Mouse (Mus musculus) intestine, postnatal 0 days (tissue): ENCODE results near the gene Unc5cl. TPM values are rescaled to one million over a fixed set of nuclear protein-coding genes. Genes with fewer than 3 reads are reported as not detected.

Source experiments
- ATAC-seq: fragments of 200-750 bp; cut with Nextera tagmentation; 2 replicates; pipeline ENCODE4 v1.8.0; 2017; ENCODE audit warnings: mild to moderate bottlenecking, moderate TSS enrichment, moderate library complexity
- H3K27ac ChIP-seq: fragments of 300-500 bp; sonication (generic); 2 replicates; pipeline ENCODE4 v1.5.1; 2014; ENCODE audit warnings: mild to moderate bottlenecking, low read depth, low read length, moderate library complexity
- H3K27me3 ChIP-seq: fragments of 300-500 bp; sonication (generic); replicated peaks from 2 replicates; pipeline ENCODE4 v1.6.1; 2014; ENCODE audit warnings: low read length, mixed read lengths; ENCODE audit not compliant: control insufficient read depth, insufficient read depth
- H3K36me3 ChIP-seq: fragments of 300-500 bp; sonication (generic); 2 replicates; pipeline ENCODE4 v1.6.1; 2014; ENCODE audit warnings: mild to moderate bottlenecking, moderate library complexity; ENCODE audit not compliant: control insufficient read depth, insufficient read depth
- H3K4me1 ChIP-seq: fragments of 300-500 bp; sonication (generic); replicated peaks from 2 replicates; pipeline ENCODE4 v1.6.1; 2014; ENCODE audit warnings: antibody characterized with exemption, low read length, mixed read lengths; ENCODE audit not compliant: control insufficient read depth, insufficient read depth
- H3K4me2 ChIP-seq: fragments of 300-500 bp; sonication (generic); replicated peaks from 2 replicates; pipeline ENCODE4 v1.6.1; 2014; ENCODE audit warnings: low read depth, mild to moderate bottlenecking, moderate library complexity
- H3K4me3 ChIP-seq: fragments of 300-500 bp; sonication (generic); 2 replicates; pipeline ENCODE4 v1.5.1; 2014; ENCODE audit warnings: low read depth, low read length
- H3K9ac ChIP-seq: fragments of 300-500 bp; sonication (generic); 2 replicates; pipeline ENCODE4 v1.6.1; 2014; ENCODE audit warnings: mild to moderate bottlenecking, low read depth, low read length
- H3K9me3 ChIP-seq: fragments of 300-500 bp; sonication (generic); 2 replicates; pipeline ENCODE4 v1.6.1; 2016; ENCODE audit warnings: mixed run types; ENCODE audit not compliant: control insufficient read depth
- CTCF ChIP-seq: sonication (generic); IDR thresholded peaks from 2 replicates; pipeline ENCODE4 v1.5.1; 2016; ENCODE audit warnings: low read depth, mild to moderate bottlenecking, control low read depth, antibody characterized with exemption, moderate library complexity
- WGBS: fragments of 180-500 bp; shearing (Covaris S2); extraction: QIAGEN DNeasy Blood & Tissue Kit; methylation state at CpG from one replicate; pipeline ENCODE4 v1.1.7; 2014; 5-methylcytosine and 5-hydroxymethylcytosine counted together
- polyA plus RNA-seq: library from polyadenylated mRNA; unstranded; fragments of >200 nt; fragmentation: Nextera tagmentation; extraction: Ambion mirVana; gene quantifications from 2 replicates; pipeline ENCODE4 v1.2.1, GENCODE M21; 2015

Unc5cl gene
- polyA plus RNA-seq, 1 experiment from 2014 or later: 28.4 TPM

DNA sequence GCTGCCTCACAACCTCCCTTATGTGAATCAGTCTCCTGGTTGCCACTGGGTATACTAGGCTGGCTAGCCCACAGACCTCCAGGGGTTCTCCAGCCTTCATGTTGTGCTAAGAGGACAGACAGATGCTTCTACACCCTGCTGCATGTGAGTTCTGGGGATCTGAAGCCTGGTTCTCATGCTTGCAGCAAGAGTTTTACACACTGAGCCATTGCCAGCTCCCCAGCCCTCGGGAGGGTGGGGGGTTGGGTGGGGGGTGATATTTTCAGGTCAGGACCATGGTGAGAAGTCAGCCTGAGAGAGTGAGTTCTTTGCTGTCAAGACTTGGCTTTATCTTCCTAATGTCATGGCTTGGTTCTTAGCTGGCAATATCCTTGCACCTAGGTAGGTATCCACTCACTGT is 35.9 kb upstream of the Unc5cl start:
- no peak for TF ChIP-seq CTCF
- Histone ChIP-seq H3K4me2 (peak overlapping the region; percentile 40), H3K4me3 (no peak overlapping the region), H3K27ac (peak overlapping the region; percentile 91), H3K9ac (no peak overlapping the region), H3K36me3 (peaks cover 30% of the 10 kb centered on the region), H3K27me3 (no peaks in the 10 kb centered on the region), H3K4me1 (peaks cover 2% of the 10 kb centered on the region; the same call in 1 of the 2 replicates), H3K9me3 (no peaks in the 10 kb centered on the region)
- peak; percentile 5 for ATAC-seq
- 47% methylated on average over 1 of the region's 1 CpGs for WGBS

DNA sequence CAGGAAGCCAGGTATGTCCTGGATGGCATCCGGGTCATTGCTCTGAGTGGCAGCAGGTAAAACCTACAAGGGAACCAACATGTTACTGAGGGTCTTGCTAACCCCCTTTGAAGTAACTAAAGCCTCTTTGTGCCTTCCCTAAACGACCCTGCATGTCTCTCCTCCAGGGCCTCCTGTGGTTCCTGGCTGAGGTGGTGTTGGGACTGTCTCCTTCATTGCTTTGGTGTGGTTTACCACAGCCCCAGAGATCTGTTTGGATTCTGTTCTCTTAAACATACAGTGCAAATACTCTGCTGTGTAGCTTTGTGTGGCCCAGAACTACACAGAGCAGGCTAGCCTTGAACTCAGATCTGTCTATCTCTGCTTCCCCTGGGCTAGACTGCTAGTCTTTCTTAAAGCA is 35.1 kb upstream of the Unc5cl start:
- 67% methylated on average over 2 of the region's 2 CpGs for WGBS
- no peak for TF ChIP-seq CTCF

DNA sequence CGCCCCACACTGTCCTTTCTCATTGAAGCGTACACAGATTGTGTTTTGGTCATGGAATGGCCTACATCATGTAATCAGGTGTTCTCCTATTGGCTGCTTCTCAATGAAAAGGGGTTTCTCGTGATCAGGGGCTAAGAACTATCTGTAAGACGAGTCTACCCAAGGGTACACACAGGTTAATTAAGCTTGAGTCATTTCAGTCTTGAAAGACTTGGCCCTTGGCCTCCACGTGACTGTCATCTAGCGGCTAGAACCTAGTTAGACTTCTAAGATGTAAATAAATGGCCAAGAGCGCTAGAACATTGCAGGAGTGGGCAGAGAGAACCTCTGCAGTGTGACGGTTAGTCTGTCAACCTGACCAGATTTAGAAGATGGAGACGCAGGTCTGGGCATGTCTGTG is 30.5 kb upstream of the Unc5cl start:
- Histone ChIP-seq H3K4me3 (no peak overlapping the region), H3K27ac (peak overlapping the region; percentile 58), H3K27me3 (no peaks in the 10 kb centered on the region), H3K4me1 (peaks cover 12% of the 10 kb centered on the region), H3K4me2 (no peak overlapping the region), H3K9me3 (no peaks in the 10 kb centered on the region), H3K9ac (no peak overlapping the region), H3K36me3 (no peaks in the 10 kb centered on the region)
- peak; percentile 11; the same call in 1 of the 2 replicates for TF ChIP-seq CTCF
- 72% methylated on average over 9 of the region's 9 CpGs for WGBS
- ATAC-seq: no peak

More for the DNA sequence above, 35.1 kb upstream of the Unc5cl start:
- H3K27me3 ChIP-seq: no peaks in the 10 kb centered on the region
- no peak overlapping the region for H3K4me2 ChIP-seq
- ATAC-seq: no peak
- no peak overlapping the region for H3K4me3 ChIP-seq
- peaks cover 2% of the 10 kb centered on the region; the same call in 1 of the 2 replicates for H3K4me1 ChIP-seq
- H3K9me3 ChIP-seq: no peaks in the 10 kb centered on the region
- peak overlapping the region; percentile 91; the same call in 1 of the 2 replicates for H3K27ac ChIP-seq
- peaks cover 23% of the 10 kb centered on the region for H3K36me3 ChIP-seq
- H3K9ac ChIP-seq: no peak overlapping the region

DNA sequence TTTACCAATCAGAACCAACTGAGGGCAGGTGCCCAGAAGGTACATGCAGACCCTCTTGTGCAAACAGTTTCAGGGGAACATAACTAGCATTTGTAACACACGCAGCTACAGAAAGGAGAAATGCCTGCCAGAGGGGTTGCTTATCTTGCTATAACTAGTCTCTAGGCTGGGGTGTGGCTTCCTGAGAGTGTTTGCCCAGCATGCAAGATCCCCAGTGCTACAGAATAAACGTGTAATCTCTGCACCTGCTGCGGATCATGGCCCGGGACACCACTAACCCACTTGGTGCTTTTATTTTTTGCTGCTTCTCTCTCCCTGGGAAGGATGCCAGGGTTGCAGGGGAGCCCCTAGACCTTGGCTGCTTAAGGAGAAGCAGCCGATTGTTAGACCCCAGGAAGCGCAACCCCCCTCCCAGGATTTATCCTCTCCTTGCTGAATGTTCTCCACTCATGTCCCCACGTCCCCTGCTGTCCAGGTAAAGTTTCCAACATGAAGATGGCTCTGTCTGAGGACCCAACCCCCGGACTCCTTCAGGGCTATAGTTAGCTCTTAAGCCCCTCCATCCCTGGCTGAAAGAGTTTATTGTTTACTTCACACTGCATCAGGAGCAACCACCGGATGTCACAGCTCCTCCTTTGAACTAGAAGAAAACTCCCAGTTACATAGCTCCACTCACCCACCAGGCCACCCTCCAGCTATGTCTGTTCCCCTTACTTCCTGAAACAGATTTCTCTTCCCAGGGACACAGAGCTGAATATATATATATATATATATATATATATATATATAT is 28.7 kb upstream of the Unc5cl start:
- Histone ChIP-seq H3K9me3 (no peaks in the 10 kb centered on the region), H3K27ac (peak overlapping the region; percentile 31; the same call in 1 of the 2 replicates), H3K36me3 (no peaks in the 10 kb centered on the region), H3K9ac (no peak overlapping the region), H3K4me1 (peaks cover 15% of the 10 kb centered on the region), H3K4me2 (peak overlapping the region; percentile 46), H3K4me3 (no peak overlapping the region), H3K27me3 (no peaks in the 10 kb centered on the region)
- peak; percentile 51; the same call in 1 of the 2 replicates for ATAC-seq
- 16% methylated on average over 9 of the region's 9 CpGs for WGBS
- TF ChIP-seq CTCF: no peak

DNA sequence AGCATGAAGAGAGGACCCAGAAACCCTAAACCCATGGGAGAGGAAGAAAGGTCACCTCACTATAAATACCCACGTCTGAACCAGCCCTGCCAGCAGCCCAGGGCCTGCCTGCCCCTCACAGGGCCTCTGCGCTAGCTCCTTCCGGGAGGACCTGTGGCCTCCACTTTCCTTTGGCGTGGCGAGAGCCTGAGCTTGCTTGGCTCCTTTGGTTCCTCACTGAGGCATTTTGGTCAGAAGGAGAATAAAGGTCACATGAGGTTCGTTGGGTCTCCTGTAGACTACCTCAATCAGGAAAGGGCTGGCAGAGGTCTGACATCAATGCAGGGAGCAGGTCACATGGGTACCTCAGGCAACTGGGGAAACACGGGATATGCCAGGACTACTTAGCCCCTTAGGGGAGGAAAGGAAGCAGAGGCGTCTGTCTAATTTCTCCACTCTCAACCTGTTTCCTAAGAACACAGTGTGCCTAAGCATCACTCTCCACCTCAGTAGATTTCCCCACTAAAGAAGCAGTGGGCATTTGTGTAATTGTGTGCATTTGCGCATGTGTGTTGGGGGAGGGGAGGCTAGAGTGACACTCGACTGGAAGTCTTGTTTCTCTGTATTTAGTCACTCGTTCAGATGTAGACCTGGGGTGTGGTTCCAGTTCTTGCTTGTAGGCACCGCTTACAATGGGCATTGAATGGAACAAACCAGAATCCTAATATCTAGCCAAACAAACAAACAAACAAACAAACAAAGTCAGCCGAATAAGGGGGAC is 27.5 kb upstream of the Unc5cl start:
- peak; percentile 47 for ATAC-seq
- WGBS: 42% methylated on average over 13 of the region's 13 CpGs
- peaks cover 18% of the 10 kb centered on the region for H3K4me1 ChIP-seq
- H3K27me3 ChIP-seq: no peaks in the 10 kb centered on the region
- H3K4me3 ChIP-seq: no peak overlapping the region
- no peak overlapping the region for H3K4me2 ChIP-seq
- no peaks in the 10 kb centered on the region for H3K36me3 ChIP-seq
- H3K27ac ChIP-seq: peak overlapping the region; percentile 51
- no peak overlapping the region for H3K9ac ChIP-seq
- no peak for TF ChIP-seq CTCF
- no peaks in the 10 kb centered on the region for H3K9me3 ChIP-seq

DNA sequence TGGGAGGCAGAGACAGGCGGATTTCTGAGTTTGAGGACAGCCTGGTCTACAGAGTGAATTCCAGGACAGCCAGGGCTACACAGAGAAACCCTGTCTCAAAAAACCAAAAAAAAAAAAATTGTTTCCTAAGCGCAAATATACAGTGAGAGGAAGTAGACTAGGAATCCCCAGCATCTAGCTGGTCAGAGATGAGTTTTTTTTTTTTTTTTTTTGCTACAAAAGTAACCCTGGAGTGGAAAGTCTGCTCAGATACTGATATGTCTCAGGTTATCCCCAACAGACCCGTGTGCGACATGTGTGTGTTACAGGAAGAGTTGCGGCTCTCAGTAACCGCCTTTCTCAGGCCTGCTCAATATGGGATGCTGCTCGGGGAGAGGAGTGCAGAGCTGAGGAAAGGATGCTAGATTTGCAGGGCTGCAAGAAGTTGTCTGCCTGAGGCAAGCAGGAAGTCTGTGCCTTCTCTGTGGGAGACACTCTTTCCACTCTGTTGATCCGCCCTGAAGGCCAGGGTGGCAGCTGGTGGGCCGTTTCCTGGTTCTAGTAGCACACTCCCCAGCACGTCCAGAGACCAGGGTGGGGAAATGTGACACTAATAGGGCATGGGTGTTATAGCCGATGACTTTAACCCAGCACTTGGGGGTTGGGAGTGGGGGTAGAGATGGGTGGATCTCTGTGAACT is 26.7 kb upstream of the Unc5cl start:
- H3K27me3 ChIP-seq: no peaks in the 10 kb centered on the region
- H3K4me3 ChIP-seq: no peak overlapping the region
- no peaks in the 10 kb centered on the region for H3K9me3 ChIP-seq
- 0 out of 2 replicates have a peak, but pooled peaks have one; percentile 9 for ATAC-seq
- no peak for TF ChIP-seq CTCF
- H3K4me1 ChIP-seq: peaks cover 18% of the 10 kb centered on the region
- no peak overlapping the region for H3K9ac ChIP-seq
- 51% methylated on average over 11 of the region's 11 CpGs for WGBS
- H3K36me3 ChIP-seq: no peaks in the 10 kb centered on the region
- no peak overlapping the region for H3K4me2 ChIP-seq
- peak overlapping the region; percentile 51 for H3K27ac ChIP-seq
